Mouse (Mus musculus) CH12.LX (cell line): ENCODE data around the gene Cilp.

ENCODE experiments used
- TCF12 ChIP-seq: IDR thresholded peaks from 2 replicates; pipeline ENCODE4 v1.6.1; 2014; ENCODE audit warnings: low read depth, mild to moderate bottlenecking, inconsistent platforms, low read length, improper control_type of control experiment
- USF2 ChIP-seq: conservative IDR thresholded peaks from 2 replicates; pipeline ENCODE4 v1.6.1; 2011; ENCODE audit warnings: low read depth, low read length, improper control_type of control experiment

DNA sequence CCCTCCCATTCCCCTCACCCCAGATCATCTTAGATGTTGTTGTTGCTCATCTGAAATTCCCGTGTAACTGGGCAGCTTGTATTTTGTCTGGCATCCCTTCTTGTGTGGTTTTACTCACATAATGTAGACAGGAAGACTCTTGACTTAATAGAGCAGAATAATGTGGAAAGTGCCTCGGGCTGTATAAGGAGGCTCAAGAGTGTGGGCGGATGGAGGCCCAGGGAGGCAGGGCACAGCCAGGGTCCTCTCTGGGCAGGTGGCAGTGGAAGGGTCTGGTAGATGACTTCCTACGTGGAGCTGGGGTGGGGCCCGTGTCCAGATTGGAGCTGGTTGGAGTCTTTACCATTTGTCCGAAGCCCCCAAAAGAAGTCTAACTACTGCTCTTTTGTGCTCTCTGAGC, 41.1 kb upstream of the Cilp start:
- TF ChIP-seq USF2, result no peak
- no peak for TF ChIP-seq TCF12
